Mouse (Mus musculus) myocyte (in vitro differentiated cells): ENCODE measurements at regions not wholly inside any gene's neighbourhood (a gene's known extent, or its start where the extent isn't known, plus 50 kb on each side); places are given as distances from the start of the nearest gene placed in this dataset.

Experiments
- H3K27me3 ChIP-seq: one replicate; pipeline ENCODE4 v1.6.1; 2011; ENCODE audit not compliant: control insufficient read depth, insufficient read depth, insufficient read length
- H3K36me3 ChIP-seq: one replicate; pipeline ENCODE4 v1.6.1; 2011; ENCODE audit not compliant: control insufficient read depth, insufficient read depth
- H3K4me2 ChIP-seq: one replicate; pipeline ENCODE4 v1.6.1; 2011; ENCODE audit warnings: low read depth, control low read depth
- H3K4me3 ChIP-seq: one replicate; pipeline ENCODE4 v1.5.1; 2011; ENCODE audit warnings: mild to moderate bottlenecking, control low read depth, moderate library complexity
- H3K79me2 ChIP-seq: one replicate; pipeline ENCODE4 v1.6.1; 2011; ENCODE audit not compliant: control insufficient read depth, insufficient read depth
- H3ac ChIP-seq: one replicate; pipeline ENCODE4 v1.6.1; 2011; ENCODE audit not compliant: control insufficient read depth, insufficient read length
- CEBPB ChIP-seq: IDR thresholded peaks from 2 replicates; pipeline ENCODE4 v1.6.1; 2011; ENCODE audit warnings: mild to moderate bottlenecking, moderate library complexity; ENCODE audit not compliant: poor library complexity, insufficient read depth, severe bottlenecking
- E2F4 ChIP-seq: IDR thresholded peaks from one replicate; pipeline ENCODE4 v1.6.1; 2011; ENCODE audit warnings: mild to moderate bottlenecking, control low read depth, moderate library complexity; ENCODE audit not compliant: insufficient read depth
- MAX ChIP-seq: IDR thresholded peaks from one replicate; pipeline ENCODE4 v1.6.1; 2011; ENCODE audit warnings: low read depth, mild to moderate bottlenecking, control low read depth
- MYOD1 ChIP-seq, 3 experiments: IDR thresholded peaks; one replicate each; pipeline ENCODE4 v1.6.1; 2011; ENCODE audit warnings: control low read depth in 2 of 3, low read depth in 2 of 3, mild to moderate bottlenecking in 2 of 3, moderate library complexity in 1 of 3; ENCODE audit not compliant: insufficient read length in 2 of 3, control insufficient read depth in 1 of 3
- MYOG ChIP-seq, 3 experiments: IDR thresholded peaks; one replicate each; pipeline ENCODE4 v1.6.1; 2011; ENCODE audit warnings: control low read depth in 2 of 3, low read depth in 2 of 3, mild to moderate bottlenecking in 2 of 3; ENCODE audit not compliant: insufficient read length in 2 of 3, control insufficient read depth in 1 of 3, insufficient read depth in 1 of 3
- POLR2A ChIP-seq: IDR thresholded peaks from one replicate; pipeline ENCODE4 v1.6.1; 2011; ENCODE audit warnings: low read depth, mild to moderate bottlenecking, control low read depth, moderate library complexity; ENCODE audit not compliant: insufficient read length
- POLR2AphosphoS2 ChIP-seq: IDR thresholded peaks from one replicate; pipeline ENCODE4 v1.6.1; 2011; ENCODE audit warnings: low read depth, control low read depth; ENCODE audit not compliant: insufficient read length
- REST ChIP-seq: IDR thresholded peaks from one replicate; pipeline ENCODE4 v1.6.1; 2011; ENCODE audit warnings: mild to moderate bottlenecking, control low read depth, moderate library complexity; ENCODE audit not compliant: insufficient read depth, insufficient read length
- SRF ChIP-seq: IDR thresholded peaks from one replicate; pipeline ENCODE4 v1.6.1; 2011; ENCODE audit warnings: low read depth; ENCODE audit not compliant: control insufficient read depth, insufficient read length
- TCF12 ChIP-seq: IDR thresholded peaks from one replicate; pipeline ENCODE4 v1.6.1; 2011; ENCODE audit warnings: mild to moderate bottlenecking, control low read depth; ENCODE audit not compliant: poor library complexity, insufficient read depth, severe bottlenecking
- TCF3 ChIP-seq: IDR thresholded peaks from one replicate; pipeline ENCODE4 v1.6.1; 2011; ENCODE audit warnings: low read depth, control low read depth; ENCODE audit not compliant: insufficient read length
- USF1 ChIP-seq: IDR thresholded peaks from one replicate; pipeline ENCODE4 v1.6.1; 2011; ENCODE audit warnings: low read depth, mild to moderate bottlenecking, control low read depth, moderate library complexity

DNA sequence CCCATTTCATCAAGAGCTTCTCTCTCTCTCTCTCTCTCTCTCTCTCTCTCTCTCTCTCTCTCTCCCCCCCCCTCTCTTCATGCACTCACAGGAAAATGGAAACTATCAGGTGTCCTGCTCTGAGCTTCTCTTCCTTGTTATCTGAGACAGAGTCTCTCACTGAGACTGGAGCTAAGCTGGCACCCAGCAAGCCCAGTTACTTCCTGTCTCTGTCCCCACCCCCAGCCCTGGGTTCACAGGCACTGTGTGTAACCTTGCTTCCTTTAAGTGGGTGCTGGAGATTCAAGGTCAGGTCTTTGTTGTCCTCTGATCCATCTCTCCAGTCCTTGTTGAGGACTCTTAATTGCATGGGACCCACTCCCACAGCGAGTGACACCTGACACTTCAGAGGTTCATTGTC lies 203.7 kb upstream of the Ddx18 start:
- TF ChIP-seq MAX: no peak
- TF ChIP-seq SRF: no peak
- TF ChIP-seq CEBPB: no peak
- TF ChIP-seq TCF3: no peak
- TF ChIP-seq E2F4: no peak
- TF ChIP-seq TCF12: no peak
- no peak for TF ChIP-seq POLR2AphosphoS2
- no peak for TF ChIP-seq MYOD1 (IDR thresholded peaks at IDR 0.05; ENCODE audit: control insufficient read depth in 1 of 3, insufficient read length in 2 of 3, low read depth in 2 of 3)
- no peak for TF ChIP-seq MYOG (IDR thresholded peaks at IDR 0.05; ENCODE audit: control insufficient read depth in 1 of 3, insufficient read depth in 1 of 3, insufficient read length in 2 of 3, low read depth in 2 of 3)
- TF ChIP-seq REST: no peak
- TF ChIP-seq USF1: no peak
- no peak for TF ChIP-seq POLR2A
- H3K27me3 ChIP-seq: no peaks in the 10 kb centered on the region

DNA sequence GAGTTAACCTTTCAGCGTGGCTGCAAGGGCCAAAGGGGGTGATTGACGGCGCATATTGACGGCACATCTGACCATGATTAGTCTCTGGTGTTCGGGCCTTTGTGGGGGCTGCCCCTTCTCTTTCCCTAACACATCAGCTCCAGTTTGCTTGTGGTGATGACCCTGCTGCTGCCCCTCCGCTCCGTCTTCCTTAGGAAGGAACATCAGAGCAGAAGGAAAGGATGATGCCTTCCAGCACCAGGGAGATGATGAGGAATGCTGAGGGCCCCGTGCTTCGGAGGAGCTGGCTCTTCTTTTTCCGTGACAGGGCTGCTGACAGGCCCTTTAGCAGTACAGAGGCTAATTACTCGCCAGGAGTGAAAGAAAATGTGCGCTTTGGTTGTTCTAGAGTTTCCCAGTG lies 203.1 kb upstream of the Ddx18 start:
- Histone ChIP-seq H3K4me2 (no peak overlapping the region), H3K27me3 (no peaks in the 10 kb centered on the region), H3ac (no peak overlapping the region), H3K79me2 (no peaks in the 10 kb centered on the region), H3K36me3 (no peaks in the 10 kb centered on the region), H3K4me3 (no peak overlapping the region)
- TF ChIP-seq SRF (no peak), E2F4 (no peak), POLR2A (no peak), POLR2AphosphoS2 (no peak), MYOD1 (IDR thresholded peaks at IDR 0.05; ENCODE audit: control insufficient read depth in 1 of 3, insufficient read length in 2 of 3, low read depth in 2 of 3) (no peak), TCF3 (no peak), CEBPB (no peak), REST (no peak), MAX (no peak), MYOG (IDR thresholded peaks at IDR 0.05; ENCODE audit: control insufficient read depth in 1 of 3, insufficient read depth in 1 of 3, insufficient read length in 2 of 3, low read depth in 2 of 3) (no peak)

More for the DNA sequence above, 203.7 kb upstream of the Ddx18 start:
- Histone ChIP-seq H3K36me3 (no peaks in the 10 kb centered on the region), H3K4me2 (no peak overlapping the region), H3K79me2 (no peaks in the 10 kb centered on the region), H3ac (no peak overlapping the region), H3K4me3 (no peak overlapping the region)

DNA sequence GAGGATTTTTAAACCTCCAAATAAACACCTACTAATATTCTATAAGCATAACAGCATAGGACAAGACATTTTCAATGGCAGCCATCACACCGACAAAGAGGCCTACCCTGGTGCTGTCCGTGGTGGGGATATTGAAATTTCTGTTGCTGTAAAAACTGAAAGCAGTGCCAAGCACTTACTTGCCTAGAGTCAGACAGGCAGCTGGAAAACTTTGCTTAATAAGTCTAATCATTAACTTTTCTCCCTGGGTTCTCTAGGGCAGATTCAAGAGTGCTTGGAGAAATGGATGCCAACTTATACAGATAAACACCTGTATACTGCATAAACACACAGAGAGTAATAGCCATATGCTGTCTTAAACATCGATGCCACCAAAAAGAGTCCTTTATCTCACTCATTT lies 192.3 kb upstream of the Ddx18 start:
- Histone ChIP-seq H3K27me3 (no peaks in the 10 kb centered on the region), H3K4me3 (no peak overlapping the region), H3K79me2 (no peaks in the 10 kb centered on the region), H3K4me2 (no peak overlapping the region), H3ac (no peak overlapping the region), H3K36me3 (no peaks in the 10 kb centered on the region)
- TF ChIP-seq POLR2AphosphoS2: no peak
- no peak for TF ChIP-seq MYOG (IDR thresholded peaks at IDR 0.05; ENCODE audit: control insufficient read depth in 1 of 3, insufficient read depth in 1 of 3, insufficient read length in 2 of 3, low read depth in 2 of 3)
- TF ChIP-seq TCF12: no peak
- TF ChIP-seq CEBPB: no peak
- no peak for TF ChIP-seq TCF3
- no peak for TF ChIP-seq MYOD1 (IDR thresholded peaks at IDR 0.05; ENCODE audit: control insufficient read depth in 1 of 3, insufficient read length in 2 of 3, low read depth in 2 of 3)
- TF ChIP-seq USF1: no peak
- no peak for TF ChIP-seq MAX
- TF ChIP-seq POLR2A: no peak
- no peak for TF ChIP-seq E2F4
- no peak for TF ChIP-seq REST
- no peak for TF ChIP-seq SRF

DNA sequence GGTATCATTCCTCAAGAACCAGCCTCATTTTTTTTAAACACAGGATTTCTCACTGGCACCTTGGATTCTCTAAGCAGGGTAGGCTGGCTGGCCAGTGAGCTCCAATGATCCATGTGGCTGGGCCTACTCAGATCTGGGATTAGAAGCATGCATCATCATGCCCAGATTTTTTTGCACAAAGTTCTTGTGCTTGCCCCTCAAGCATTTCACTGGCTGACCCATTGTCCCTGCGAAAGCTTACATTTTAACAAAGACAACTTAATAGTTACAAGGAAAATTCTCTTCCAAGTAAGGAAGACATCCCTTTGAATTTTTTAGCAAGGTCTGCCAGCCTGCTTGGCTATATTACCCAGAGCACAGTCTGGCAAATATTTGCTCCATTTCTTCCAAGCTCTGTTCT lies 177.4 kb upstream of the Ddx18 start:
- no peaks in the 10 kb centered on the region for H3K79me2 ChIP-seq
- no peak overlapping the region for H3K4me2 ChIP-seq
- no peaks in the 10 kb centered on the region for H3K27me3 ChIP-seq
- H3ac ChIP-seq: no peak overlapping the region
- no peaks in the 10 kb centered on the region for H3K36me3 ChIP-seq
- no peak overlapping the region for H3K4me3 ChIP-seq
- TF ChIP-seq MAX (no peak), MYOD1 (IDR thresholded peaks at IDR 0.05; ENCODE audit: control insufficient read depth in 1 of 3, insufficient read length in 2 of 3, low read depth in 2 of 3) (no peak), USF1 (no peak), SRF (no peak)

DNA sequence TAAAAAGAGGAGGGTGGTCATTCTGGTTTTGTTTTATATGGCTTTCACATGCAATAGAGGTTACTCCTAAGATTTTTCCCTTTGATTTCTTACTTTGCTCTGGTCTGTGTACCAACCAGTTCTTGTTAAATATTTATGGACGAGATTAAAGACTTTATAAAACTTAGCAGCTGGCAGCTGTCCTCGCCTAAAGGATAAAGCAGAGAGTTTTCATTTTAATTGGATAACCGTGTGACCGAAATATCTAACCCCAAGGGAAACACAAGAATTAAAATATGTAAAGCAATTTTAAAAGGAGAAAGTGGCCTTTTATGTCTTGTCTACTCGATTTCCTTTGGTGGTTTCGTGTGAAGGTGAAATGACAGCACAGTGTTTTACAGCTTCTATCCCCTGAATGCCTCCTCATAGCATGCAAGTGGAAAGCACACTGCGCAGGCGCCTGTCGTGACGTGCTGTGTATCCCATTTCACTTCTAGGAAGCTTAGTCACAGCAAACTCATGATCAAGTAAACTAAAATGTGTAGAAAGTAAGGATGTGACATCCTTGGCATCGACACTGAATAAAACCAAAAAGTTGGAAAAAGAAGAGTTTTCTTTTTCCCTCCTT lies 167.4 kb upstream of the Ddx18 start:
- Histone ChIP-seq H3ac (no peak overlapping the region), H3K27me3 (no peaks in the 10 kb centered on the region), H3K36me3 (no peaks in the 10 kb centered on the region), H3K4me2 (no peak overlapping the region), H3K4me3 (no peak overlapping the region), H3K79me2 (no peaks in the 10 kb centered on the region)
- no peak for TF ChIP-seq SRF
- TF ChIP-seq REST: no peak
- no peak for TF ChIP-seq POLR2AphosphoS2
- TF ChIP-seq CEBPB: no peak
- TF ChIP-seq MAX: no peak
- no peak for TF ChIP-seq E2F4
